Mouse (Mus musculus) adrenal gland, postnatal 14 days (tissue): ENCODE data around the gene Sox13. TPM values are rescaled to one million over a fixed set of nuclear protein-coding genes. Genes with fewer than 3 reads are reported as not detected.

Experiments used
- total RNA-seq: library from RNA; stranded (reverse); gene quantifications from 2 replicates; pipeline ENCODE4 v1.2.3, GENCODE M21; 2021

The Sox13 gene
- total RNA-seq, 1 experiment from 2014 or later = 19.3 TPM

Other genes with a start within 250 kb of the Sox13 start
- gene Golt1a, start 114.6 kb downstream of the Sox13 start, total RNA-seq = 1.4 and 2.9 TPM in 2 replicates
- gene Kiss1, start 102.5 kb downstream of the Sox13 start, total RNA-seq = not detected in 2 replicates
- gene Ren1, start 73.9 kb downstream of the Sox13 start, total RNA-seq = 5.4 and 12.6 TPM in 2 replicates
- 7.6 and 28.3 TPM in 2 replicates for gene Etnk2, start 60.8 kb downstream of the Sox13 start, total RNA-seq
- gene Snrpe, start 185.9 kb upstream of the Sox13 start, total RNA-seq = 119 and 128 TPM in 2 replicates
- gene Zbed6, start 236.5 kb upstream of the Sox13 start, total RNA-seq = 8.0 and 10.9 TPM in 2 replicates
- 36.0 and 37.9 TPM in 2 replicates for gene Gm38394, start 236.9 kb upstream of the Sox13 start, total RNA-seq